Mouse (Mus musculus) layer of hippocampus, adult 11-12 months (tissue): ENCODE data around the gene Mtmr6.
A peak's percentile ranks its signal among the peaks of the same experiment; 100 is the strongest.

Source experiments
- DNase-seq: peaks from one replicate; pipeline ENCODE4 v3.0.0; 2022; ENCODE audit warnings: low spot score

Gene Mtmr6

DNA sequence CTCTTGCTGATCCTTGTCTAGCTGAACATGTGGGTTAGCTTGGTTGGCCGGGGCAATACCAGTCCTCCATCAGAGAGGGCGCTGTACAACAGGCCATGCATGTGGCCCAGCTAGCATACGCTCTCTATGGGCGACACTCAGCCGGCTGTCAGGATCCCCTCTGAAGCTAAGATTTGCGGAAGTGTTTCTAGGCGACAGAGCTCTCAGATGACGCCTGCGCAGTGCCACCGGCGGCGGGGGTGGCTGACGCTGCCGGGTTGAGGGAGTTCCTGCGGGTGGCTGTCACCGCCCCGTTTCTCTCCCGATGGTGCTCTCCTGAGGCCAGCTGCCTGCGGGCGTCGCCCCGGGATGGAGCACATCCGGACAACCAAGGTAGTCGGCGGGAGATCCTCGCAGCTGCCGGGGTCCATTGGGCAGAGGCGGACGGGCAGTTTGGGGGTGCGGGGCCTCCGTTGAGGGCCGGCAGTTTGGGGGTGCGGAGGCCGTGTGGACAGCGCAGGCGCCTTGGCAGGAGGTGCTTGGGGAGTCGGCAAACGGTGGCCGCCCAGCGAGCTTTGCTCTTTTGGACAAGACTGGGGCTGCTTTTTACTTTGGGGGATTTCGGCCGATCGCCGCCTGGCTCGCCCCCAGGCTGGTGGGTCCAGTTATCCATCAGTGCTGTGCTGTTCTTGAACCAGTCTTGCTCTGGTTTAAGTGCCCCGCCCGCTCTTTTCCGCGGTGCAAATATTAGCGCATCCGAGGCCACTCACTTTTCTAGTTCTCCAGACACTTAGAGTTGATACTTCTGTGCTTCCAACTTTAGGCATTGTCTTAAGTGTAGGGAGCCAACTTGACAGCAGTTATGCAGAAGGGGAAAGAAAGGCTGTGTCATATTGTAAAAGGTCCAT lies at the start of gene Mtmr6:
Mtmr6 (plus strand) TSS at position 239 of the 887 bp plus-strand sequence.
- DNase-seq, result peak; percentile 96

DNA sequence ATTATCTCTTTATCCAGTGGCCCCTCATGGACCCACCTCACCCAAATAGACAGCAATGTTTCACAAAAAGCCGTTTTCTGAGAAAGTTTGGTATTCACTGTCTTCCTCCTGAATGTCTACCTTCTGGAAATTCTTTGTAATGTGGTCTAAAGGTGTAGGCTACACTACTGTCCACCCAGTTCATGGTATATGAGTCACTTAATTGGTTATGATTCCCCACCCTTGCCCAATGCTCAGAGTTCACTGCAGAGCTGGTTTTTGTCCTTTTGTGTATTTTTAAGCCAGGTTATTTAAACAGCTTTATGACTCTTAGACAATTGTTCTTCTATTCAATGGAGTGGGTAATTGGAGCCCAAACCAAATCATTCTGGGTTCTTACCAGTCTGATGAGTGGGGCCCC lies 48.9 kb upstream of the Mtmr6 start:
- DNase-seq, result no peak

DNA sequence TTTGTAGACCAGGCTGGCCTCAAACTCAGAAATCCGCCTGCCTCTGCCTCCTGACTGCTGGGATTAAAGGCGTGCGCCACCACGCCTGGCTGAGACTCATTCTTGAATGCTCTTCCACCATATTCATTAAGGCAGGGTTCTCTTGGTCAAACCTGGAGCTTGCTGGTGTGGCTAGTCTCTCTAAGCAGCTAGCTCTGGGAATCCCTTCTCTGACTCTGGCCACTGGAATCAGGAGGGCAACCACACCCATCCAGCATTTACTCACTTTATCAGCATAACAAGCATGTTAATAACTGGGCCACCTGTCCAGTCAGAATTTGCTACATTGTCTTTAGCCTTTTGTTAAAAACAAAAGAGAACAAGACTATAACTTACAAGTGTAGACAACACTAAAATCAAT lies 47.4 kb upstream of the Mtmr6 start:
- no peak for DNase-seq

DNA sequence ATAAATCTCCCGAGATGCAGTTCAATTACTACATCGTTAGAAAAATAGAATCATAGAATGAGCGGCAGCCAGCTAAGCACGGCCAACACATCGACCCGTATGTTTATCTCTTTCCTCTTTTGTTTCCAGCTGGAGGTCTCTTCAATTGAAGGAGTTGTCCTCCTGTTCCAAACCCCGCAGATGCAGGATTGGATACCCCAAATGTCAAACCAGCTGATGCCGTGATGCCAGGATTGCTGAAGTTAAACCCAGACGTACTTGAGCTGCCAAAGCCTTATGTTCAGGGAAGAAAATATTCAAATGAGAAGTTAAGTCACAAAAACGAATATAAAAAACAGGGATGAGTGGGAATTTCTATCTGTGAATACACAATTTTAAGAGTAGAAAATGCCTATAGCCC lies 45.1 kb upstream of the Mtmr6 start:
- DNase-seq, result peak; percentile 66

DNA sequence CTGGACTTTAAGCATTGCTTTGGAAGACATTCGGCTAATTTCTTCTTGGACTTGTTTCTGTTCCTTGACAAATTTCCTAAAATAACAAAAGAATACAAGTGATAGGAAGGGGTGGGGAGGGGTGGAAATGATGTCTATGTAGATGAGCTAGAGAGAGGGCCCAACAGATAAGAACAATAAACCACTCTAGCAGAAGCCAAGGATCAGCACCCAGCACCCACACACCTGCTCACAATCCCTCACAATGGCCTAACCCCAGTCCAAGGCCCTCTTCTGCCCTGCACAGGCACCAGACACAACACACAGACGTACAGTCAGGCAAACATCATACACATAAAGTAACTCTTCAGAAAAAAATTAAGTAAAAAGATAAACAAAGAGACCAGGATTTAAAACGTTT lies 26.5 kb upstream of the Mtmr6 start:
- DNase-seq, result no peak

DNA sequence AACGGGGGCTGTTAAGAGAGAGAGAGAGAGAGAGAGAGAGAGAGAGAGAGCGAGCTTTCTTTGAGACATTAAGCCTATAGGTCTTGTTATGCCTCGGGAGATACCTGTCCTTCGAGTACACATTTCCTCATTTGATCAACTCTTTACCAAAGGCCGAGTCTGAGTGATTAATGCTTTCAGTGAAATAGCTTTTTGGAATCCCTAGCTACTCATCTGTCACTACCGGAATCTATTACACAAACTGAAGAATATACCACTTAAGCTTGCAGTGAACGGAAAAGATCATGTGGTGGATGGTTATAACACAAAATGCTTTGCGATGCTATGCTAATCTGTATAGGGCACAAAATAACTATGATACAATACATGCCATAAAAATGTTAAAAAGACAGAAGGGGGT lies 14.7 kb upstream of the Mtmr6 start:
- no peak for DNase-seq

DNA sequence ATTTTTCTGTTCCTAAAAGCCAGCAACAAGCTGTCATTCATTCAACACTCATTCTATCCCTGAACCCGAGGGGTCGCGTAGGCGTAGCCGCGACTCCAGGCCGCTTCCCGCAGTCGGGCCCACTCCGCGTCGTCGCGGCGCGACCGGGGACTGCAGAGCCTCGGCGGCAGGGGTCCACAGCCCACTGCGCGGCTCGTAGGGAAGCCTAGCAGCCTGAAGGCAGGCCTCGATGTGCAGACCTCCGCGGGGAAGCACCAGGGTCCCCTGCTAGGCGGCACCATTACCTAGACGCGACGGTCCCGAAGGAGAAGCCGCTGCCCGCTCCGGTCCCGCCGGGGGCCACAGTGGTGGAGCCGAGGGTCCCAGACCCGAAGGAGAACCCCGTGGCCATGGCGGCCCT lies 14.1 kb upstream of the Mtmr6 start:
- DNase-seq, result no peak

DNA sequence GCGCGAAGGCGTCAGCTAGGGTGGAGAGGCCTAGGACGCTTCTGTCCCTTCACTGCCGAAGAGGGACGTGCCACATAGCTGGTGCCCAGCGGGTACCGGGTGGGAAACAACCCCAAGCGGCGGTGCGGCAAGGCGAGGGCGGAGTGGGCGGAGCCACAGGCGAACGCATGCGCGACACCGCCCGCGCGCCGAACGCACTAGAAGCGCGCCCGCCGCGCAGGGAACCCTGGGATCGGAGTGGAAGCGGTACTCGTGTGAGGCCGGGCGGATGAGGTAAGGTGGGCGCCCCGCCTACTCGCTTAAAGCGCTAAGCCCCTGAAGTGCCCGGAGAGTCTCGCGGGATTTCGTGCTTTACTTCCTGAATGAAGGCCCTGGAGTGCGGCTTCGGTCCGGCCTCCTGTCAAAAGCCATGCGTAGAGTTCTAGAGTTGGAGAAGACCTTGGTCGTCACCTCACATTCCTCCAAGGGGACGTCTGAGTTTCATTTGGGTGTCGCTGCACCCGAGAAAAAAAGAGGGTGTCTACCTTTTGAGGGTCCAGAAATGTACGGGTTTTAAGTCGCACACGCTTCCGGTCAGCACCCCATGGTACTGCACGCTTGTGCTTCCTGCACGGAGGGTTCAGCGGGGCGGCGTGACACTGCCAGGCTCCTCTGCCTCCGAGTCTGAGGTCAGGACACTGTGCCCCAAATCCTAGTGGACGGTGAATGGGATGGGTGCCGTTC lies 13.6 kb upstream of the Mtmr6 start, which contains the start of the genes Nupl1 and Gm49336:
Nupl1 (minus strand) TSS at position 151 of the 723 bp plus-strand sequence.
Gm49336 (minus strand) TSS at position 227 of the 723 bp plus-strand sequence.
- peak; percentile 99 for DNase-seq

DNA sequence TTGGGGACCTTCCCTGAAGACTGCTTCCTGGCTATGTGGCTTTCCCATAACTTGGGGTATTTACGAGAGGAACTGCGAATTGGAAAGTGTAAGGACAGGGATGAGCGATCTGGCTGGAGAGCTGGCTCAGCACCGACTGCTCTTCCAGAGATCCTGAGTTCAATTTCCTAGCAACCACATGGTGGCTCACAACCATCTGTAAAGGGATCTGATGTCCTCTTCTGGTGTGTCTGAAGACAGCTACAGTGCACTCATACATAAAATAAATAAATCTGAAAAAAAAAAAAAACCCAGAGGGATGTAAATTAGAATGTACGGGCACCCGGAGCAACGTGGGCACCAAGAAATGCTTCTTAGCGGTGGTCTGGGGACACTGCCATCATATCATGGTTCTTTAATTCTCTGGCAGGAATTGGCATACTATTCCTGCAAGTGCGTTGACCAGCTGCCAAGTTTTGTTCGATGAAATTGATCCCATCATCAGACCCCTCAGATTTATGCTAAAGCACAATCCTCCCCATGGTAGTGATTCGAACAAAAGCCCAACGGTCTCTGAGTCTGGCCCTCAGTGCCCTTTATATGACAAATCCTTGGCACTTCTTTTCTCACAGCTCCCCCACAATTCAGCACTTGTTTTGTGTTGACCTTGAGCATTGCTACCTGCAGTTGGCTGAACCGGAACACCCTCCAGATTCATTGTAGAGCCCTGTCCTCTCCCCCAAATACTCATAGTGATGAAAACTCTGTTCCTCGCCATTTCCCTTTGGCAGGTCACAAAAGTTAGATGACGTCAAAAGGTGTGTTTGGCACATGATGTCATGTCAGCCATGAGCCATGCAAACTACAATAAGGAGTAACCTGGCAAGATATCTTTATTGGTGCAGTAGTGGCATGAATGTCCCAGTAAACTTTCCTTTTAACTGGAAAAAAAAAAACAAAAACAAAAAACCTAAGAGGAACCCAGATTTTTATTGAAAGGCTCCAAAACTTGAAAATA lies 12.7 kb upstream of the Mtmr6 start:
- DNase-seq, result peak; percentile 29

DNA sequence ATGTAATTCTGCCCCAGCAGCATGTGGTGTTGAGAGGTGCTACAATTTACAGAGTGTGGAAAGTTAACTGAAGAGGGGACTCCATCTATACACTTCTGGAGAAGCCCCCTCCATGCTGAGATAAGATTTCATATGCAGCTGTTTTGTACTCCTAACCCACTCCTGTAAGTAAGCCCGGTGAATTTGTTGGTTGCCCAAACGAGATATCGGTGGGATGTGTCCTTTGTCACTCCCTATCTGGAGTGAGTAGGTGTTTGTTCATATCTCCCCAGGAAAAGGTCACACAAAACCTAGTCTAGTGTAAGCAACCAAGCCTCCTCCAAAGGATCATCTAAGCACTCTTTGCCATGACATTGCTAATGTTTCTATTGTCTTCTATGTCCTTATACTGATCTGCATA lies 11.6 kb upstream of the Mtmr6 start:
- DNase-seq, result no peak

DNA sequence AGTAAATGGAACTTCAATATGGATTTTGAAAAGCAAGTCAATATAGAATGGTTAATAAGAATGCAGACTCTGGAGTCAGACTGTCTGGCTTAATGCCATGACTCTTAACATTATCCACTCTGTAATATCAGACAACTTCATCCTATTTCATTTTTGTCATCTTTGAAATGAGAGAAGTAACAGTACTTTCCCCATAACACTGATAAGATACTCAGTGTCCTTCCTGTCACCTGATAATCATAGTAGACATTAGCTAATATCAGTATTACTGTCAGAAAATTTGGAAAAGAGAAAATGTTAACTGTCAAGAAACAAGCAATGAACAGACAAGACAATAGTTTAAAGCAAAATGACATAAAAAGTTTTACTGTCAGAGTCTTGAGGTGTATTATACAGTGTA lies 10.3 kb upstream of the Mtmr6 start:
- no peak for DNase-seq

DNA sequence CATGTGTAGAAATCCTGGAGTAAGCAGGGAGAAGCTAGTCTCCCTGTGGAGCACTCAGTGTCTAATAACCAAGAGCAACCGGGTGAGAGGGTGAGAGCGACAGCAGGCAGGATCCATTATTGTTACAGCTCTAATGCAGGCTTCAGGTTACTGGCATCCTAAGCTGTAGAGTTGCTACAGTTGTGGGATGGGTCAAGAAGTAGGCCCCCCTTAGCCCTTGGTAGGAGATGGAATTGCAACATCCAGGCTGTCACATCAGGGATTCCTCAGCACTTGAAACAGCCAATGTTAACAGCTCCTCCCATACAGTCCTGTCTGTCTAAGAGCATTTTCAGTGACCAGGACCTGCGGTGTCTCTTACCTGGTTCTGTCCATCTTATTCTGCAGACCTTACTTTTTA lies 8.7 kb upstream of the Mtmr6 start:
- no peak for DNase-seq

DNA sequence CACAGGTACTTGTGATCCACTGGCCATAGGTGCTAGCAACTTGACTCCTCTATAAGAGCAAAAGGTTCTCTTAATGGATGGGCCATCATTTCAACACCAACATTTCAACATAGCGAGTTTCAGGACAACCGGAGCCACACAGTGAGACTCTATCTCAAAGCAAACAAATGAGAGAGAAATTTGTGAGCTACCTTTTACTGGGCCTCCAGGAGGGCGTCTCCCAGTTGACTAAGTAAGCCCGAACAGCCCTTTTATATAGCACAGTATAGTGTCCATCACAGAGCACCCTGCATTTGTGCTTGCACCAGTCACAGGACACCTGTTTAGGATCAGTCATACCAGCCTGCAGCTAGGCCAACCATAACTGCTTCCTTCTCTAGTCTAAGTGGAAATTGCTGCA lies 7.9 kb upstream of the Mtmr6 start:
- no peak for DNase-seq

DNA sequence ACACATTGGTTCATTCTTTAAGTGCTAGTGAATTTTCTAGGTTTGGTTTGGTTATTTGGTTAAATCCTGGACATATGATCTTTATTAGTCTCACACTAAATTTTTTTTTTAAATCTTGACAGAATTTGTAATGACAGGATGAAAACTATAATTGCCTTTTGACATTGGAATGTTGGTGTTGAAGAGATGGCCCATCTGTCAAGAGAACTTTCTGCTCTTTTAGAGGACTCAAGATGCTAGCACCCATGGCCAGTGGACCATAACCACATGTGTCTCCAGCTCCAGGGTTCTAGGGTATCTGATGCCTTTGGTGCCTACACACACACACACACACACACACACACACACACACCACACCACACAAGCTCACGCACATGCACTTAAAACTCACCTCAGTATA lies 7.2 kb upstream of the Mtmr6 start:
- no peak for DNase-seq

DNA sequence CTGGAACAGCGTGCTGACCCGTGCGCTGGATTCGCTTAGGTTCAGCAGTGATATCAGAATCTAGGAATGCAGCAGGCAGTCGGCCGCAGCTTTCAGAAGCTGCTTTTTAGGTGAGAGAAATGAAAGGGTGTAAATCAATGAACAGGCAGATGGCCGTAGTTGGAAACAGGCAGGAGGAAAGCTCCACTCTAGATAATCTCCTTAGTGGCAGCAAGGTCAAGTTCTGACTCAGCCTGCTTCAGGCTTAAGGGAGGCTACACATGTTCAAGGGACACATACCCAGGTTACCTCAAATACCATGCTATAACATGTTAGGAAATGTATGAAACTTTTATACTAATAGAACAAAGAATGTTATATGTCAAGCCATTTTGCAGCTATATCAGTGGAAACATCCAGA lies 2.7 kb upstream of the Mtmr6 start:
- DNase-seq, result no peak

DNA sequence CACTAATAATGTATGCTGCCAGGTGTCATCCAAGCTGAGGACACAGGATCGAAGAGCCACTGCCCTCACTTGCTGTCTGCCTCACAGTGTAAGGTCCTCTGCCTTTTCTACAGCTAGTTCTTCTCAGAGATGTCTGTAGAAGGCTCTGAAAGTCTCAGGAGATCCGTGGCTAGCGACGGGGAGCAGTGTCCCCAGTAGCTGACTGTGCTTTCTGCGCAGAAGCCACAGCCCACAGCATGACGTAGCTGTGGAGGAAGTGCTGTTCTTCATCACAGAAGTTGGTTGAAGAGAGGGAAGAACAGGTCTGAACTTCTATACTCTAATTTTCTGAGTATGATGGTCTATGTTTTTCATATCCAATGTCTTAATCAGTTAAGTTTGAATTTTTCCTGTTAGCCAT lies 4.3 kb downstream of the Mtmr6 start:
- no peak for DNase-seq

DNA sequence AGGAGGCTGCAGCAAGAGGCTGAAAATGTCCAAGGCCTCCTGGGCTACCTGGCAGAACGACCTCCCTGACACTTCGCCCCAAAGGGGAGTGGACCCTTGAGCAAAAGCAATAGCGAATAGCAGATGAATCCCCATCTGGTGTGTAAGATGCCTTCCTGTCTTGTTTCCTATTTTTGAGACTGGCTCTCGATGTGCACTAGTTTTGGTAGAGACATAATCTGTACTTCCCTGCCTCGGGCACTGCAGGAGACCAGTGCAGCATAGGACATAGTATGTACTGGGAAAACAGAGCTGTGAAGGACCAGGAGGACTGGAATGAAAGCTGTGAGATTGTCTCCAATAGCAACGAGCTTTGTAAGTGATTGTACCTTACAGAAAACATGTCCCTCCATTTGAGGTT lies 8.3 kb downstream of the Mtmr6 start:
- DNase-seq, result no peak

DNA sequence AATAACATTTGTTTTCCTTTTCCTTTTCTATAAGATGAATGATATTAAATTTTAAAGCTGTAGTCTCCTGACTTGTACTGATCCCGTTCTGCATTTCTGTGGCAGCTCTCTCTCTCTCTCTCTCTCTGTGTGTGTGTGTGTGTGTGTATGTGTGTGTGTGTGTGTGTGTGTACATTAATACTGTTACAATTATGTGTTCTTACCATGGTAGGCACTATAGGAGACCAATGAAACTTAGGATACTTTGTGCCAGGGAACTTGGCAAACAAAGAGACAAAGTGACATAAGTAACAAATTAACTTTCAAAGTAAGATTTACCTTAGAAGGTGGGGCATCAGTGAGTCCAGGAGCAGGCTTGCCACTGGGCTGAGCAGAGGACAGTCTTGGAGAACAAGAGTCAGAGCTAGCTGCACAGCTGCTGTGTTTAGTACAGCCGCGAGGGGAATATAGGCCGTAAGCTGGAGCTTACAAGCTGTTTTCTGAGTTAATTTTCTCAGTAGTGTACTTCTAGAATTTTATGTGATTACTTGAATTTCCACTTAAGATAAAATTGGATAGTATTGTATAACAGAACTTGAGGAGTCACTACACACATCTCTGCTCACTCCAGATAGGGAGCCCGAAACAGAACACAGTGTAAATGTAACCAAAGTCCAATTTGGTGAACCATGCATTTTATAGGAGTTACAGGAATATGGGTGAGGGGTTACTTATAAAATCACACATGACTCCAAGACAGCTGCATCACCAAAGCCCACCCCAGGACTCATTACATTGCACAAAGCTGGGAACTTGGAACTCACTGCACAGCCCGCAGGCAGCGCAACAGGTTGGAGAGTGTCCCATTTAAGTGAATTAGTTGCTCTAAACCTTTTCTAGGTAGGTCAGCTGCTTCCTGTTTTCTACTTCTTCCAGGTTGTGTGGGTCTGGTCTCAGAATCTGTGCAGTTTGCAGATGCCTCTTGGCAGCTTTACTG lies 10.6 kb downstream of the Mtmr6 start:
- DNase-seq, result no peak

DNA sequence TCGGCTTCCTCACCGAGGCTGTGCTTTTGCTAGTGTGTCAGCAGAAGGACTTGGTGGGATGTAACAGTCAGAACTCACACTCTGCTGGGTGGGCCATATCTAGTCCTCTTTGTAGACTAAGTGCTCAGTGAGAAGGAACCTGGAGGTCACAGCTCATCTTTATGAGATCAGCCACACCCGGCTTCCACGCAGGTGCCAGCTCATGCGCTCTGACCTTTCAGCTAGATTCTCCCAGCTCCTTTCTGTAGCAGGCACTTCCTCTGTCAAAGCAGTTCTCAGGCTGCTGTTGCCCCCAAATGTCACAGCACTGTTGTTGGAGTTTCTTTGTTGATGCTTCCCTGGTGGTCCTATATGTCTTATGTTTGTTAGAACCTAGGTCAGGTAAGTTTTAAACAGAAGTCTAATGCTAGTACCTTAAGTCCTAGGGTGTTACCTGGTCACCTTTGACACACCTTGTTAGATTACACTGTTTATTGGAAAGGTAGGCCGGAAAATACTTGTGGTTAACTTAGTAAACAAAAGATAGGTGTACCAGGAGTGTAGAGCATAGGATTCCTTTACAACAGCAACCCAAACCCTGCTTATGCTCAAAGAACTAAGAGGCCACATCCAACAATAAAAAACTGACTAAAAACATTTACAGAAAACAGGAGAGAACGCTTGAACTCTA lies 21.3 kb downstream of the Mtmr6 start:
- DNase-seq, result no peak

DNA sequence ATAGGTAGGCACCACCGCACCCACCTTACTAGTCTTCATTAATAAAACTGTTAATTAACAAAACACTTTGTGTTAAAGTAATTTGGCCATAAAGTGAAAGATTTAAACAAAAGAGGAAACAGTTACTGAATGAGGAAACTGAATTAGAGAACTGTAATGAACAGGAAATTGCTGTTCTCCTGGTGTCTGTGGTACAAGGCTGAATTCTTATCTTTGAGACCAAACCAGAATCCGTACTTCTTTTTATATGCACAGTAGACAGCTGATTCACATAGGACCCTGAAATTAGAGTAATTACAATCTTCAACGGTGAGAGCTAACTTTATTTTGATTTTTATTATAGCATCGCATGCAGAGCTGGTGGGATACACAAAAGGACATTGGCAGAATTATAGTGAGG lies 25.3 kb downstream of the Mtmr6 start:
- no peak for DNase-seq
